Mouse (Mus musculus): ENCODE data around the gene Uba7. TPM values are rescaled to one million over a fixed set of nuclear protein-coding genes. Genes with fewer than 3 reads are reported as not detected.

Gene Uba7
- polyA plus RNA-seq, 1 experiment from 2014 or later: 32.4 TPM

- ATAC-seq: no peak
- Histone ChIP-seq H3K9ac (no peak overlapping the region), H3K27me3 (replicated peaks) (no peaks in the 10 kb centered on the region), H3K36me3 (peaks cover 13% of the 10 kb centered on the region; the same call in 1 of the 2 replicates), H3K4me2 (replicated peaks) (no peak overlapping the region), H3K27ac (no peak overlapping the region; the same call in 1 of the 2 replicates), H3K4me1 (replicated peaks) (no peaks in the 10 kb centered on the region), H3K9me3 (no peaks in the 10 kb centered on the region), H3K4me3 (replicated peaks) (no peak overlapping the region)
- 89% methylated on average over 10 of the region's 10 CpGs for WGBS
Measured at GRCm38 (mm10) chr9:107966676-107967075, 8.6 kb upstream of the Uba7 start.

GRCm38 (mm10) chr9:107967437-107967836 is 7.9 kb upstream of the Uba7 start:
- Histone ChIP-seq H3K4me1 (replicated peaks) (no peaks in the 10 kb centered on the region), H3K27me3 (replicated peaks) (no peaks in the 10 kb centered on the region), H3K4me3 (replicated peaks) (no peak overlapping the region), H3K36me3 (peaks cover 10% of the 10 kb centered on the region; the same call in 1 of the 2 replicates), H3K9ac (no peak overlapping the region), H3K27ac (no peak overlapping the region), H3K4me2 (replicated peaks) (no peak overlapping the region), H3K9me3 (no peaks in the 10 kb centered on the region)
- ATAC-seq: no peak
- 84% methylated on average over 6 of the region's 6 CpGs for WGBS

- Histone ChIP-seq H3K4me2 (replicated peaks) (no peak overlapping the region), H3K9ac (no peak overlapping the region), H3K27me3 (replicated peaks) (no peaks in the 10 kb centered on the region), H3K27ac (no peak overlapping the region), H3K36me3 (peaks cover 10% of the 10 kb centered on the region; the same call in 1 of the 2 replicates), H3K4me3 (replicated peaks) (no peak overlapping the region), H3K4me1 (replicated peaks) (no peaks in the 10 kb centered on the region), H3K9me3 (no peaks in the 10 kb centered on the region)
- 89% methylated on average over 7 of the region's 7 CpGs for WGBS
- no peak for ATAC-seq
Measured at GRCm38 (mm10) chr9:107968531-107968930, 6.8 kb upstream of the Uba7 start.

- Histone ChIP-seq H3K4me1 (replicated peaks) (peaks cover 7% of the 10 kb centered on the region; the same call in 1 of the 2 replicates), H3K36me3 (peaks cover 7% of the 10 kb centered on the region; the same call in 1 of the 2 replicates), H3K4me2 (replicated peaks) (no peak overlapping the region), H3K27ac (no peak overlapping the region), H3K27me3 (replicated peaks) (no peaks in the 10 kb centered on the region), H3K4me3 (replicated peaks) (no peak overlapping the region), H3K9me3 (no peaks in the 10 kb centered on the region), H3K9ac (no peak overlapping the region)
- ATAC-seq: no peak
- WGBS: 80% methylated on average over 5 of the region's 5 CpGs
Measured at GRCm38 (mm10) chr9:107970311-107970710, 5.0 kb upstream of the Uba7 start.

GRCm38 (mm10) chr9:107971690-107972541 is 3.4 kb upstream of the Uba7 start:
- Histone ChIP-seq H3K27ac (no peak overlapping the region), H3K4me3 (replicated peaks) (no peak overlapping the region), H3K4me1 (replicated peaks) (peaks cover 7% of the 10 kb centered on the region), H3K9me3 (no peaks in the 10 kb centered on the region), H3K27me3 (replicated peaks) (no peaks in the 10 kb centered on the region), H3K9ac (no peak overlapping the region), H3K4me2 (replicated peaks) (no peak overlapping the region), H3K36me3 (peaks cover 7% of the 10 kb centered on the region; the same call in 1 of the 2 replicates)
- 65% methylated on average over 8 of the region's 8 CpGs for WGBS
- ATAC-seq: peak; percentile 56; the same call in 1 of the 2 replicates

GRCm38 (mm10) chr9:107974491-107975171 is 674 bp upstream of the Uba7 start:
- Histone ChIP-seq H3K36me3 (peaks cover 7% of the 10 kb centered on the region; the same call in 1 of the 2 replicates), H3K4me1 (replicated peaks) (peaks cover 7% of the 10 kb centered on the region), H3K9ac (no peak overlapping the region), H3K4me2 (replicated peaks) (0 out of 2 replicates have a peak overlapping the region, but pooled peaks have one; percentile 56), H3K27ac (peak overlapping the region; percentile 73; the same call in 1 of the 2 replicates), H3K27me3 (replicated peaks) (no peaks in the 10 kb centered on the region), H3K4me3 (replicated peaks) (no peak overlapping the region), H3K9me3 (no peaks in the 10 kb centered on the region)
- ATAC-seq: peak; percentile 46; the same call in 1 of the 2 replicates
- WGBS: 76% methylated on average over 10 of the region's 10 CpGs

GRCm38 (mm10) chr9:107978815-107979214 is 3.5 kb downstream of the Uba7 start:
- Histone ChIP-seq H3K4me3 (replicated peaks) (no peak overlapping the region), H3K9me3 (no peaks in the 10 kb centered on the region), H3K36me3 (no peaks in the 10 kb centered on the region), H3K4me1 (replicated peaks) (peaks cover 31% of the 10 kb centered on the region), H3K9ac (no peak overlapping the region), H3K4me2 (replicated peaks) (no peak overlapping the region), H3K27ac (no peak overlapping the region), H3K27me3 (replicated peaks) (no peaks in the 10 kb centered on the region)
- WGBS: 84% methylated on average over 12 of the region's 12 CpGs
- ATAC-seq: no peak

- peak overlapping the region; percentile 79 for H3K4me3 ChIP-seq (replicated peaks)
- peak; percentile 18 for ATAC-seq
- 24% methylated on average over 7 of the region's 7 CpGs for WGBS
- peak overlapping the region; percentile 45 for H3K9ac ChIP-seq
- H3K9me3 ChIP-seq: no peaks in the 10 kb centered on the region
- no peaks in the 10 kb centered on the region for H3K36me3 ChIP-seq
- no peaks in the 10 kb centered on the region for H3K27me3 ChIP-seq (replicated peaks)
- H3K4me1 ChIP-seq (replicated peaks): peaks cover 42% of the 10 kb centered on the region
- H3K27ac ChIP-seq: peak overlapping the region; percentile 99
- H3K4me2 ChIP-seq (replicated peaks): peak overlapping the region; percentile 87
Measured at GRCm38 (mm10) chr9:107981684-107982605, 6.6 kb downstream of the Uba7 start.

GRCm38 (mm10) chr9:107982681-107983346 is 7.5 kb downstream of the Uba7 start, which contains the start of gene Gm20661:
TSS of gene Gm20661 (plus strand) at chr9:107983058.
- no peaks in the 10 kb centered on the region for H3K27me3 ChIP-seq (replicated peaks)
- ATAC-seq: peak; percentile 69
- H3K36me3 ChIP-seq: no peaks in the 10 kb centered on the region
- H3K9ac ChIP-seq: peak within 1 kb of the TSS; percentile 77
- peaks cover 42% of the 10 kb centered on the region for H3K4me1 ChIP-seq (replicated peaks)
- peak within 1 kb of the TSS; percentile 79 for H3K4me3 ChIP-seq (replicated peaks)
- H3K9me3 ChIP-seq: no peaks in the 10 kb centered on the region
- peak within 1 kb of the TSS; percentile 87 for H3K4me2 ChIP-seq (replicated peaks)
- WGBS: 20% methylated on average over 14 of the region's 14 CpGs
- H3K27ac ChIP-seq: peak within 1 kb of the TSS; percentile 99

- Histone ChIP-seq H3K36me3 (no peaks in the 10 kb centered on the region), H3K27me3 (replicated peaks) (no peaks in the 10 kb centered on the region), H3K4me3 (replicated peaks) (peak overlapping the region; percentile 79), H3K4me1 (replicated peaks) (peaks cover 42% of the 10 kb centered on the region), H3K9ac (peak overlapping the region; percentile 77), H3K27ac (peak overlapping the region; percentile 99), H3K4me2 (replicated peaks) (peak overlapping the region; percentile 87), H3K9me3 (no peaks in the 10 kb centered on the region)
- ATAC-seq: peak; percentile 55
- WGBS: 21% methylated on average over 4 of the region's 4 CpGs
Measured at GRCm38 (mm10) chr9:107983421-107983890, 8.2 kb downstream of the Uba7 start.

Measured in intestine, embryonic 15.5 days (tissue).